Mouse (Mus musculus) spleen, postnatal 36 days (tissue): ENCODE measurements around the gene Sv2c.

ENCODE experiments used
- DNase-seq, 2 experiments: peaks; one replicate each; pipeline ENCODE4 v3.0.0; 2022; ENCODE audit warnings: low spot score in 2 of 2, mixed read lengths in 1 of 2

Gene Sv2c

DNA sequence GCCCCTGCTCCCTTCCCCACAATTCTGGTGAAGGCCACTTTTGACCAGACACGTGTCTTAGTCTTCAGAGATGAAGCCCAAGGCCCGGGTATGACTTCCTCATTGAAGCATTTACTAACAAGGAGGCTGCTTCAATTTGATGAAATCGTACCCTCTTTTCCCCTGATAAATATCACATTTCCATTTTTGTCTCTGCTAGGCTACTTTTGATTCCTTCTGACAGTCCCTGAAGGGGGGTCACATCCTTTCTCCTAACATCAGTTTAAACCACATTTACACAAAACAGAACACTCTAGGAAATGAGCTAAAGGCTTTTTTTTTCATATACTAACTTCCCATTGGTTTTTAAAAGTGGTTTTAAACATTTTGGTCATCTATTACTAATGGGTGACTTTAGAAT, 79.6 kb downstream of the Sv2c start:
- no peak for DNase-seq

- DNase-seq: no peak
These were observed 87.0 kb downstream of the Sv2c start for GRCm38 (mm10) chr13:96045396-96045795.

- no peak for DNase-seq
These were observed 91.9 kb downstream of the Sv2c start for GRCm38 (mm10) chr13:96040275-96041042.

DNA sequence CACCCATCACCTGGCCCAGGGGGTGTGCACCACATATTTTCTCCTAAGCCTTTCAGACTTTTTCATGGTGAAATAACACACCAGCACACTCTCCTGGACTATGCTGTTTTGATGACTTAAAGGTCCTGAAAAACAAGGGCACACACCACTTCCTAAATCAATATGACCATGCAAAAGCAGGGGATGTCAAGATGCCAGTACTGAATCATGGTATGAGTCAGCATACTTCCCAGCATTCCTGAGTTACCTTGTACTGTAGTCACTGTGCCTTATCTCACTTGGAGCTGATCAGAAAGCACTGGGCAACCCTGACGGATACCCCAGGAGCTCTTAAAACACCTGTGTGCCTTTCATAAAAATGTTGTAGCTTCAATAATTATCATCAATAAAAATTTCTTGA, 92.8 kb downstream of the Sv2c start:
- no peak for DNase-seq

DNA sequence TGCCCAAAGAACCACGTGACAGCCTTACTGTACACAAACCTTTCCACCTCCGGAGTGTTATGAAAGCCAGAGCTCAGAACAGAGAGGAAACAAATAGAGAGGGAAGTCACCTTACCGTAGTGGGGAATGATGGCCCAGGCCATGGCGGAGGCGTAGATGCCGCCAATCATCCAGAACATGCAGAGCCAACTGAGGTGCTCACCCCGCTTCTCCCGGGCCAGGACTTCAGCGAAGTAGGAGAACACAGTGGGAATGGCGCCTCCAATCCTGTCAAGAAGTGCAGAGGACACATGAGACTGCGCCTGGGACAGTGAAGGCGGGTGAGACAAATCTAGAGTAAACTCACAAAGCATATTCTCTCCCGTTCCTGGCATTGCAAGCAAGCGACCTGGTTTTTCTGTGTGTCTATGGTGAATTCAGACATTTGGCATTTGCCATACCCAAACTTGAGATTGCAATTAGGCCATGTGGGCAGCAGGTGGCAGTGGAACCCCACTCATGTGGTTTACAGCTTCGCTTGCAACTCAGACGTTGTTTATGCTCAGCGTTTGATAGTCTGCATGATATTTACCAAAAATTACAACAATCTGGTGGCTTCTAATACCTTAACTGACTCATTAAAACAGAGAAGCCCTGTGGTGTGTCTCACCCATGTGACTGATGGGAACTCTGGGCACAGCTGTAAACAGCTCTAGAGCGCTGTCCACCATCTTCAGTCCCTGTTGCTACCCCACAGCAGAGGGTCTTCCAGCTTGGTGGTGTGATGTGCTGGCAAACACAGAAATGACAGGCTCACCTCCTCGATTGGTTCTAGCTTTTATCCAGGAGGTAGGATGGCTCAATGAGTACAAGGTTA, 101.8 kb downstream of the Sv2c start:
- DNase-seq: no peak

DNA sequence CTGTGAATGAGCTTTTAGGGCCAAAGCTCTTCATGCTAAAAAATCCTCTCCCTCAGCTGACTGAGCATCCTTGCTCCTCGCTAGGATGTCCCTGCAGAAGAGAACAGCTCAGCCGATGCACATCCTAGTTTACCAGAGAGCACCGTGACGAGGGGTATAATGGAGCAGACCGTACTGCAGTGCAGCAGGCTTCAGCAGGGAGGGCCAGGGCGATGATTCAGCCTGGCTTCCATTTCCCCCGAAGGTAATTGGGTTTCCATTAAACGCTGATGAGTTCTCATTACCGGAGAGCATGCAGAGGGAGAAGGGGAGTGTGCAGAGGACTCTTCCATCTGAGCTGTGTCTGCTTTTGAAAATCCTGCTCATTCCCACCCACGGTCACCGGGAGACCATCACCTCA, 108.5 kb downstream of the Sv2c start:
- DNase-seq: no peak

DNA sequence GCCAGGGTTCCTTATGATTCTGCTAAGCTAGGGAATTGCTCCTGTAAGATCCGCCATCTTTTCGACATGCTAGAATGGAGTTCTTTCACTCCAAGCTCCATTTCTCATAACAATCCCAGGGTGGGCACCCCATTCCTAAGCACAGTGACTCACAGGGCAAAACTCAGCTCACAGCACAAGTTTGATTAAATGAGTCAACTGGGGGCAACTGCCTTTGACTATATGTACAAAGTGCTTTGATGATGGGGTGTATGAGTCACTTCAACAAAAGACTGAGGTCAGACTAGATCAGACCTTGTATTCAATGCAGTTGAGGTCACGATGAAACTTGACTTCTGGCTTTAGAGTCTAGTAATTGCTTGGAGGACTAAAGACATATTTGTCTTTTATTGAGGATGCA, 116.9 kb downstream of the Sv2c start:
- no peak for DNase-seq

- DNase-seq: no peak
These were observed 121.4 kb downstream of the Sv2c start for GRCm38 (mm10) chr13:96010861-96011511.

DNA sequence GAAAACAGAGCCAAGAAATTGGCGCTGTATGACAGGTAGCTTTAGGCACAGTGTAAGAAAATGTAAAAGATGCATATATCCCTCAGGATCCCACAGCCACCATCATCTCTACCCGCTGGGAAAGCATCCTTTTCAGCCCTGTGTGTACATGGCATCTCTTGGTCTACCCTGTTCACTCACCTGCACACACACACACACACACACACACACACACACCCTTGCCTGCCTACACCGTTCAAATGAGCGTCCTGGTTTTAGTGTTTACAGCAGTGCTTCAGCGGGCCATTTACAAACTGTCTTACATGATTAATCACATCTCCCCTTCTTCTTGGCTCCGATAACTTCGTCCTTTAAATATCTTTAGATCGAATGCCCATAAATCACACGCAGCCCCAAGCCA, 123.4 kb downstream of the Sv2c start:
- DNase-seq: no peak

DNA sequence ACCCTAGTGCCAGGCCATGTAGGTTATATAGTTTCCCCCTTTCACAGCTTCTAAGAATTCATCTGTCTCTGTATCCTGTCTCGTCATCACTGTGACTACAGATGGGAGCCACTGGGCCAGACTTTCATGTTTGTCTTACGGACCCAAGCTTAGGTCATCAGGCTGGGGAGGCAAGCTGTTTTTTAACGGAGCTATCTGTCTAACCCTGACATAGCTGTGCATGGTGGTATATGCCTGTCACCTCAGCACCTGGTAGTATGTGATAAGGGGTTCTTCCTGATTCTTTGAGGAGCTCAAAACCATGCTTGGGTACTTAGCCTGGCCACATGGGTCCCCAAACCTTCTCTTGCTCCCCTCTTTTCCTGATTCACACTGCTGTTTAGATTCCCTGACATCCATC, 124.2 kb downstream of the Sv2c start:
- no peak for DNase-seq

- no peak for DNase-seq
These were observed 128.8 kb downstream of the Sv2c start for GRCm38 (mm10) chr13:96003539-96003938.

DNA sequence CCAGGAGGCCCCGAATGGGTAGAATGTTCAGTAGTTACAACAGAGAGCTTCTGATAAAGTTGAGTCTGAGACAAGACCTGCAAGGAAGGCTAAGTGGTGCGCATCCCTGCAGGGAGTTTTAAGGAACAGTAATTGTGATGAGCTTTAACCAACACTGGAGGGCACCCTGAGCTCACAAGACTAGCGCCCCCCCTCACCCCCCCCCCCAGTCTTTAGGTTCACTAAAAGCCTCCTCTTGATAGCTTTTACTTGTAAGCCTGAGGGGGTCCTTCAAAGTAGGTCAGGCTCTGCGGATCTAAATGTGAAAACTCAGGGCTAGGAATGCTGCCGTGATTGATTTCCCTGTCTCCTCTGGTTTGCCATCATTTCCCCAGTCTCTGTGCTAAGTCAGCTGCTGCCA, 129.9 kb downstream of the Sv2c start:
- DNase-seq: no peak

DNA sequence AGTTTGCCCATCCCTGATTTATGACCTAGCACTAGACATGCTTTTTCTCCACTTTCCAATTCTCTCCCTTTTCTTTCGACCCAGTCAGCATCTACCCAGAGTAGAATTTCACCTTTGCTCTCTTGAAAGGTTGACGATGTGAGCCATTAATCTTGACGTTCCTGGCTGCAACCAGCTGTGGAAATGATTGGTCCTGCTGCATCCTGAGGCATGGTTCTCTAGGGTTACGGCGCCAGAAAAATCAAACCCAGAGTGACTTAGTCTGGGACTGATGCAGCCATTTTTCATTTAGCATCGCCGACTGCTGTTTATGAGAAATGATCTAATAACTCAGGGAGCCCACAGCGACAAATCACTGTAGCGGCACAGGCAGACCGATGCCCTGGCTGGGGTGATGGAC, 133.0 kb downstream of the Sv2c start:
- no peak for DNase-seq

DNA sequence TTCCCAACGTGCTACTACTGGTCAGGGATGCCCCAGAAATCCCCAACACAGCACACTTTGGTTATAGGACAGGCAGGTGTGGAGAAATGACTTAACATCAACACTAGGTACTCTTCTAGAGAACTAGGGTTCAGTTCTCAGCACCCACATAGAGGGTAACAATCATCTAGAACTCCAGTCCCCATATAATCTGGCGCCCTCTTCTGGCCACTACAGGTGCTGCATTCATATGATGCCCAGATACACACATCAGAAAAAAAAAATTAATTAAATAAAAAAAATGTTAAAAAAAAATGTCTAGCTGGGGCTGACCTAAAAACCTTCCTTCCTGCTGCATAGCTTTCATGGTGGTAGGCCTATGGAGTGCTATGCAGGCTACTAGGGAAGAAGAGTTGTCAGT, 135.1 kb downstream of the Sv2c start:
- DNase-seq: no peak

DNA sequence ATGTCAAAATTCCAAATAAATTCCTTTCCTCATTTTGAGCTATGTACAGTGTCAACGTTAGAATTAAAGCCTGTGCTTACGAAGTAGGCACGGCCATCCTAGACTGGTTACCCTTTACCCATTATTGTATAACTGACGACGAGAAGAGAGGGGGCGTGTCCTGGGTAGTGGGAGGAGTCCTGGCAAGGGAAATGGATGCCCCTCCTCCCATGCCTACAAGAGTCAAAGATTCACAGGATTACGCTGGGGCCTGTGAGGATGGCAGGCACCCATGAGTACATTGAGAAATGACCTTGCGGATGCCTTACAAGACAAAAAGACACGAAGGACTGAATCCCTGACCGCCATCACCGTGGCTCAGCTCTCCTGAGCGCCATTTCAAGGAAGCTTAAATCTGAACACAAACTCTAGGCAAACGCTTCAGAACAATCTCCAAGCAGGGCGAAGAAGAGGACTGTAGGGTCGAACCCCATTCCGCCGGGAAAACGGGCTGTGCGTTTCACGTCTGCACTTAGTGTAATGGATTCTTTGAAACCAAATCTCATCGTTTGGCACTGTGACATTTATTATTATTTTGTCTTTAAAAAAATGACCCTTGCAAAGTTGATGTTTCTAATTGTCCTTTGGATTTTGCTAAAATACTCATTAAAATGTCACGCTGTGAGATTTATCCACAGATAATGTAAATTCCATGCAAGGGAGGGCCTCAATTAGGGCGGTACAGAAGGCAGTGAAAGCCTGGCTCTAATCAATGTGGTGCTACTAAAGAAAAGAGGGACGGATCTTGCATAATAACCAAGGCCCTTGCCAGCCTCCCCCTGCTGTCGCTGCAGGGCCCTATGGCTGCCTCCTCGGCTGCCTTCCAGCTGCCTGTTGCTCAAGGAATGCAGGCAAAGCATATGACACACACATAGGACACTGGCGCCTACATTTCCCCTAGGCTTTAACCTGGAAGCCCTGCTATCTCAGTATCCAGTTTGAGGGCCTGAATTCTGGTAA, 137.4 kb downstream of the Sv2c start:
- DNase-seq: no peak

DNA sequence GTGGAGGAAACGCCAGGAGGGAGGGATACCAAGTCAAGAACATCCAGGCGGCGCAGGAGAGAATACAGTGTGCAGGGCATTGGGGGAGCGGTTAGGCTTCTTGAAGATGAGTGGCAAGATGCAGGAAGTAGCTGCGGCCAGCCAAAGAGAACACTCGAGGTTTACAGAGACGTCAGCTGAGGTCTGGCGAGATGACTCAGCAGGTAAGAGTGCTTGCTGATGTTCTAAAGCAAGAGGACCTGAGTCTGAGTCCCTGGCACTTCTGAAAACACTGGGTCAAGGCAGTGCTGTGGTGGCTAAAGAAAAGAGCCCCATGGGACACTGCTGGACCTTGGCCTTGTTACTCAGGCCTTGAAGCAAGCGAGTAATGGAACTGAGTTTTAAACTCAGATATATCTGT, 144.2 kb downstream of the Sv2c start:
- peak; percentile 11 to 12 for DNase-seq

DNA sequence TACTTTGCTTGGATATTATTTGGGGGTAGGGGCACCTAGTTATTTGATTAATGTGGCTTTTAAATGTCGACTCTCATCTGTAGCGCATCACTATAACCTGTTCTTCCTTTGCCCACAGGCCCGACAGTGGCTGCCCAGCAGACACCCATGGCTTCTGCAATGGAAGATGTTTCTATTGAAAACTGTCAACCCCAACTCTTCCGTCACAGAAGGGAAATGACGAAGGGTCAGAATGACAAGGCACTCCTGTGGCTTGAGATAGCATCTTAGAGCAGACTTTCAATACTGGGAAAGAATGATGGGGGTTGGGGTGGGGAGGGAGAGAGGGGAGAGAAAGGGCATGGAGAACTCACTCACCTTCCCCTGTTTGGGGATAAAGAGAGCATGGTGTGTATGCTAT, 145.2 kb downstream of the Sv2c start:
- DNase-seq: no peak

GRCm38 (mm10) chr13:95986375-95986774, 146.0 kb downstream of the Sv2c start:
- no peak for DNase-seq

- DNase-seq: no peak
These were observed 157.2 kb downstream of the Sv2c start for GRCm38 (mm10) chr13:95975225-95975624.

DNA sequence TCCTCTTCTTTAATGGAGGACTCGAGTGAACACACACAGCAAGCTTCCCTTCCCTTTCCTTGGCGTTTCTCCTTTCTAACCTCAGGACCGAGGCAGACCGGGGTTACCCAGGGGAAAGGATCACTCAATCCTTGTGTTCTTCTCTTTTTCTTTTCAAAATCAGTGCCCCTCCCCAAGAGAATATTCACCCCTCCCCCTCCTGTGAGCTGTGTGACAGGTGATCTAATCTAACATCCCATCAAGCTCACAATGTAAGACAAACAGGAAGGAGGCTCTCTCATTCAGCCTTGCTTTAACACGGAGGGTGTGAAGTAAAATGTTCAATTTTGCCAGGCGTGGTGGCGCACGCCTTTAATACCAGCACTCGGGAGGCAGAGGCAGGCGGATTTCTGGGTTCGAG, 158.3 kb downstream of the Sv2c start:
- DNase-seq: no peak

- peak; percentile 35 to 38 for DNase-seq
These were observed 158.9 kb downstream of the Sv2c start for GRCm38 (mm10) chr13:95973368-95973958.
